Mouse (Mus musculus) bone marrow macrophage, adult 2 months (primary cell): ENCODE data around the gene Arhgap35. TPM values are rescaled to one million over a fixed set of nuclear protein-coding genes. Genes with fewer than 3 reads are reported as not detected.
"Not testable (repeated sequence)": the region's sequence is repeated elsewhere in the genome, so short reads cannot be mapped to it uniquely, and the experiment has no call there.

Experiments
- H3K27ac ChIP-seq: 2 replicates; pipeline ENCODE4 v1.5.1; 2012; ENCODE audit warnings: low read depth, low read length; ENCODE audit not compliant: insufficient read depth
- H3K4me1 ChIP-seq: 2 replicates; pipeline ENCODE4 v1.6.1; 2012; ENCODE audit warnings: low read length; ENCODE audit not compliant: control insufficient read depth, insufficient read depth
- H3K4me3 ChIP-seq: 2 replicates; pipeline ENCODE4 v1.5.1; 2012; ENCODE audit warnings: mild to moderate bottlenecking, low read length, moderate library complexity; ENCODE audit not compliant: insufficient read depth
- CTCF ChIP-seq: IDR thresholded peaks from 2 replicates; pipeline ENCODE4 v1.5.1; 2012; ENCODE audit warnings: low read depth, mild to moderate bottlenecking, low read length, moderate library complexity
- POLR2A ChIP-seq: IDR thresholded peaks from 2 replicates; pipeline ENCODE4 v1.6.1; 2012; ENCODE audit warnings: mild to moderate bottlenecking, low read depth, low read length, borderline replicate concordance
- polyA plus RNA-seq: library from polyadenylated mRNA; stranded (reverse); fragments of >200 nt; gene quantifications from 2 replicates; pipeline ENCODE4 v1.2.4, GENCODE M21; 2012; ENCODE audit not compliant: missing spikeins, insufficient read depth, insufficient read length

The Arhgap35 gene
- polyA plus RNA-seq, 1 experiment: 5.4 TPM

DNA sequence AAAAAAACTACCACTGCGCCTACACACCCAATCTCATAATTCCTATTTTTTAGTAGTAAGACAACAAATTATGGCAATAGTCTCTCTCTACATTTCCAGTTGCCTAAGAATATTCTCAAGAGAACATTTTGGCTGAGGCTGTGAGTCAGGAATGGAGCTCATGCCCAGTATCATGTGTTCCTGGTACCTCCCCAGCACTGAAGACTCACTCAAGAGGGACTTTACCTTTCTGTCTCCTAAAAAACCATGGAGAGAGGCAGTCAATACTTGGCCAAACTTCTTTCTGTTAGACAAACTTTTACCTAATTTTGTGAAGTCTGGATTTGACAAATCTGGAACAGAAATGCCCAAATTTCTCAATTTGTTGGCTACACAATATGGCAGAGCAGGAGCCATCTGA, 6.7 kb downstream of the Arhgap35 start:
- H3K4me1 ChIP-seq: peaks cover 14% of the 10 kb centered on the region
- H3K4me3 ChIP-seq: no peak overlapping the region
- no peak for TF ChIP-seq CTCF
- no peak for TF ChIP-seq POLR2A
- no peak overlapping the region for H3K27ac ChIP-seq

DNA sequence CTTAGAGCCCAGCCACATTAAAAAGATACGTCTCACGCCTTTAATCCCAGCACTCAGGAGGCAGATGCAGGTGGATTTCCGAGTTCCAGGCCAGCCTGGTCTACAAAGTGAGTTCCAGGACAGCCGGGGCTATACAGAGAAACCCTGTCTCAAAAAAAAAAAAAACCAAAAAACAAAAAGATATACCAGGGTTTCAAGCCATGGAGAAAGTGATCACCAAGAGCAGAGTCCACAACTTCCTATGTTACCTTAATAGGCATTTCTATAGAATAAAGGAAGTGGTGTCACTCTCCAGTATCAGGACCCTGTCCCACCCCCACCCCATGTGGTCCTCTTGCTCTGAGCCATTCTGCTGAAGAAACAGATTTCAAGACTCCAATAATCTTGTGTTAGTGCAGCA, 8.0 kb downstream of the Arhgap35 start:
- H3K4me1 ChIP-seq: peaks cover 13% of the 10 kb centered on the region
- H3K4me3 ChIP-seq, H3K27ac ChIP-seq: not testable (repeated sequence)

- Histone ChIP-seq H3K27ac (no peak overlapping the region), H3K4me3 (no peak overlapping the region), H3K4me1 (peaks cover 11% of the 10 kb centered on the region)
- no peak for TF ChIP-seq CTCF
- no peak for TF ChIP-seq POLR2A
Measured at GRCm38 (mm10) chr7:16604141-16604540, 10.7 kb downstream of the Arhgap35 start.

DNA sequence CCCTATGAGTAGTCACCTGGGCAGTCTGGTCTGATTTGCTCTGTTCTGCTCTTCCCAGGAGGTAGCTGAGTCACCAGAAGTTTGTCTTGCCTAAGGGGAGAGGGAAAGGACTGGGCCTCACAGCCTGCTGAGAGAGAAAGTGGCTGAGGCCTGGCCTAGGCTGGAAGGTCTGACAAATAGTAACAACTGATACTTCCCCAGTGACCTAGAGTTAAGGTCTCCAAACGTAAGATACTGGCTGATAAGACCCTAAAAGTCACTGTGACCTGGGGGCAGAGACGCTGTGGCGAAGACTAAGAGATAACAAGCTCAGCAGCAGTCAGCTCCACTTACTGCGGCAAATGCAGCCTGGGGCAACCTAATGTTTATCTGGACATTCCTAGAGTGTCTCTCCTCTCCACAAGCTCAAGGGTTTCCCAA, 13.1 kb downstream of the Arhgap35 start:
- Histone ChIP-seq H3K27ac (no peak overlapping the region), H3K4me3 (no peak overlapping the region), H3K4me1 (peaks cover 7% of the 10 kb centered on the region)
- TF ChIP-seq CTCF (no peak), POLR2A (no peak)

GRCm38 (mm10) chr7:16599006-16599405, 15.8 kb downstream of the Arhgap35 start:
- Histone ChIP-seq H3K4me3 (no peak overlapping the region), H3K27ac (no peak overlapping the region)
- TF ChIP-seq POLR2A: no peak
- TF ChIP-seq CTCF: no peak

DNA sequence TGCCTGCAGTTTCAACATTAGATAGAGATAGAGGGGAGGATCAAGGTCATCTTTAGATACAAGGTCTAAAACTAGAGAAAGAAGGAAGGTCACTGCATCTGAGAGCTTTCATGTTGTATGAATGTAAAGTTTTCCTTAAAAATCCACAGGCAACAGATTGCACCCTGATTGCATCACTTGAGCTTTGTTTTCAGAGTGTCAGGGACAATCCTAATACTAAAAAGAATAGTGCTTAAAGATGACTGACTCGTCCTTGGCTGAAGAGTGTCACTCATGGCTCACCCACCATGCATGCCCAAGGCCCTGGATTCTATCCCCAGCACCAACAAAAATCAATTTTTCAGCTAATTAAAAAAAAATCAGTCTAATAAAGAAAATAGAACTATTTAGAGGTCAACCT, 23.5 kb downstream of the Arhgap35 start:
- Histone ChIP-seq H3K4me3 (no peak overlapping the region), H3K4me1 (peaks cover 16% of the 10 kb centered on the region), H3K27ac (no peak overlapping the region)
- TF ChIP-seq POLR2A (no peak), CTCF (no peak)

More at GRCm38 (mm10) chr7:16599006-16599405, 15.8 kb downstream of the Arhgap35 start:
- H3K4me1 ChIP-seq: peaks cover 8% of the 10 kb centered on the region; the same call in 1 of the 2 replicates

GRCm38 (mm10) chr7:16587649-16588048, 27.1 kb downstream of the Arhgap35 start:
- no peak overlapping the region for H3K27ac ChIP-seq
- H3K4me1 ChIP-seq: peaks cover 17% of the 10 kb centered on the region
- TF ChIP-seq CTCF: no peak
- TF ChIP-seq POLR2A: no peak
- H3K4me3 ChIP-seq: no peak overlapping the region

DNA sequence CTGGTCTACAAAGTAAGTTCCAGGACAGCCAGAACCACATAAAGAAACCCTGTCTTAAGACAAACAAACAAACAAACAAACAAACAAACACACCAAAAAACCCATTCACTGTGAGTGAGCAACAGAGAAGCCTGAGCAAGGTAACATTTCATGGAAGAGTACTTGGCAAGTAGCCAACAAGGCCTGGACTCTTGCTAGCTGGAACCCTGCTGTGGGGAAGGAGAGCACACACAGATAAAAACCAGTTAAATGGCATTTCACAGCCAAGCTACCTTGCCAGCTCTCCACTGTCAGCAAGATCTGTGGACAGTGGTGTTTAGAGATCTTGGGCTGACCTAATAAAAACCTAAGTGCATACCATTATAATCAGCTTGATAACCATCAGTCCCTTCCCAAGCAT, 30.4 kb downstream of the Arhgap35 start:
- Histone ChIP-seq H3K4me1 (peaks cover 24% of the 10 kb centered on the region), H3K27ac (no peak overlapping the region)
- TF ChIP-seq CTCF: no peak
- TF ChIP-seq POLR2A: no peak

GRCm38 (mm10) chr7:16583775-16584174, 31.0 kb downstream of the Arhgap35 start:
- TF ChIP-seq POLR2A (no peak), CTCF (no peak)
- Histone ChIP-seq H3K4me3 (no peak overlapping the region), H3K4me1 (peaks cover 19% of the 10 kb centered on the region), H3K27ac (no peak overlapping the region)

More for the DNA sequence above, 30.4 kb downstream of the Arhgap35 start:
- no peak overlapping the region for H3K4me3 ChIP-seq

GRCm38 (mm10) chr7:16582299-16582698, 32.5 kb downstream of the Arhgap35 start:
- H3K4me1 ChIP-seq: peaks cover 19% of the 10 kb centered on the region
- H3K4me3 ChIP-seq: no peak overlapping the region
- H3K27ac ChIP-seq: no peak overlapping the region
- TF ChIP-seq POLR2A (no peak), CTCF (no peak)
